Mouse (Mus musculus): ENCODE data around the gene Stag1. TPM values are rescaled to one million over a fixed set of nuclear protein-coding genes. Genes with fewer than 3 reads are reported as not detected.
"Not testable (repeated sequence)": the region's sequence is repeated elsewhere in the genome, so short reads cannot be mapped to it uniquely, and the experiment has no call there.

Gene Stag1
- polyA plus RNA-seq, 1 experiment from 2014 or later, result 61.0 TPM

DNA sequence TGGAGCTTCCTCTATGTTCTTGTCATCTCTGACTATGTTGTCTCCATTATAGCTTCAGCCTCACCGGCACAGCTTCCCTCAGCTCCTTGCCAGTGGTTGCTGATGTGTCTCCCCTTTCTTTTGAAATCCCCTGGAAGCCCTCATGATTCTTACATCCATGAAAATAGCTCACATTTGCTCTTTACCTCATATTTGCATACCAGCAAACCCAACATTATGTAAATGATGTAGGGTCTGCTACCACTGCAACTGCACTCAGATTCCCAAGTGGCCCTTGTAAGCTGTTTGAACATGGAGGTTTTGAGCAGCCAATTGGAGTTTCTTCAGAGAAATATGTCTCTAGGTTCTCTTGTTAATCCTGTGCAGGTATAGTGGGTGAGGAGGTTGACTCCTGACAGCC is 110.0 kb downstream of the Stag1 start:
- H3K4me3 ChIP-seq (replicated peaks), result no peak overlapping the region
- WGBS, result 81% methylated on average over 1 of the region's 1 CpGs
- H3K4me2 ChIP-seq, result no peak overlapping the region
- no peak overlapping the region for H3K9ac ChIP-seq
- H3K27ac ChIP-seq, result no peak overlapping the region
- no peaks in the 10 kb centered on the region for H3K4me1 ChIP-seq
- no peaks in the 10 kb centered on the region for H3K9me3 ChIP-seq
- no peaks in the 10 kb centered on the region for H3K27me3 ChIP-seq
- ATAC-seq (ENCODE audit: low FRiP score), result no peak
- no peaks in the 10 kb centered on the region for H3K36me3 ChIP-seq (replicated peaks)

DNA sequence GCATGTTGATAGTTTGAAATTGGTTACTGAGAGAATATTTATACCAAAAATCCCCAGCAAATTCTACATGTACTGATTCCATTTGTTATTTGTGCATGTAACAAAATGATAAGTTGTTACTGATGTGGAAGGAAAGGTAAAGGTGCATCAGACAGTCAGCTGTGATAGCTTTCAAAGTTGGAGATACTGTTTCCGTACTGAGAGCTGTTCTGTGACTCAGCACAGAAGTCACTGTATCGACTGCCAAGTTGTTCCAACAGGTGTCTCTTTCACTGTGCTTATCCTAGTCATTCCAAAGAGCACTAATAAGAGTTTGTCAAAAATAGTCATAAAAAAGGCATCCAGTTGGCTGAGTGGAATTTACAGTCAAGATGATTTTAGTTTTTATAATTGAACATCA is 114.1 kb downstream of the Stag1 start:
- Histone ChIP-seq H3K9me3 (no peaks in the 10 kb centered on the region), H3K4me2 (no peak overlapping the region), H3K27me3 (no peaks in the 10 kb centered on the region), H3K4me1 (no peaks in the 10 kb centered on the region), H3K4me3 (replicated peaks) (no peak overlapping the region), H3K36me3 (replicated peaks) (no peaks in the 10 kb centered on the region), H3K27ac (no peak overlapping the region), H3K9ac (no peak overlapping the region)
- 83% methylated on average over 2 of the region's 2 CpGs for WGBS
- no peak for ATAC-seq (ENCODE audit: low FRiP score)

DNA sequence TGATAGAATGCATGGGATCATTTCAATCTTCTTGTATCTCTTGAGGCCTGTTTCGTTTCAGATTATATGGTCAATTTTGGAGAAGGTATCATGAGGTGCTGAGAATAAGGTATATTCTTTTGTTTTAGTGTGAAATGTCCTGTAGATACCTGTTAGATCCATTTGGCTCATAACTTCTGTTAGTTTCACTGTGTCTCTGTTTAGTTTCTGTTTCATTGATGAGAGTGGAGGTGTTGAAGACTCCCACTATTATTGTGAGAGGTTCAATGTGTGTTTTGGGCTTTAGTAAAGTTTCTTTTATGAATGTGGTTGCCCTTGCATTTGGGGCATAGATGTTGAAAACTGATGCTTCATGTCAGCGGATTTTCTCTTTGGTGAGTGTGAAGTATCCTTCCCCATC is 127.2 kb downstream of the Stag1 start:
- H3K27me3 ChIP-seq; H3K9me3 ChIP-seq; H3K36me3 ChIP-seq (replicated peaks); H3K4me2 ChIP-seq; H3K9ac ChIP-seq; H3K4me3 ChIP-seq (replicated peaks); H3K27ac ChIP-seq; ATAC-seq (ENCODE audit: low FRiP score); H3K4me1 ChIP-seq: not testable (repeated sequence)
- 90% methylated on average over 2 of the region's 2 CpGs for WGBS

DNA sequence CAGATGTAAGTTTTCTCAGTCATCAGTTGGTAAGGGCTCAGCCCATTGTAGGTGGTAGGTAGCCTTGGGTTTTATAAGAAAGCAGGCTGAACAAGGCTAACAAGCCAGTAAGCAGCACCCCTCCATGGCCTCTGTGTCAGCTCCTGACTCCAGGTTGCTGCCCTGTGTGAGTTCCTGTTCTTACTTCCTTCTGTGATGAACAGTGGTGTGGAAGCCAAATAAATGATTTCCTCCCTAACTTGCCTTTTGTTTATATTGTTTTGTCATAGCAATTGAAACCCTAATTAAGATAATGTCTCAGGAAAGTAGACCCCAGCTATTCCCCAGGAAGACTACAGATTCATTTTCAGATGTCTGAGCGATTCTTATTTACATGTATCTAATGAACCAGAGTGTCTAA is 134.2 kb downstream of the Stag1 start:
- no peak overlapping the region for H3K27ac ChIP-seq
- H3K9me3 ChIP-seq, result no peaks in the 10 kb centered on the region
- no peaks in the 10 kb centered on the region for H3K27me3 ChIP-seq
- WGBS, result 90% methylated on average over 1 of the region's 1 CpGs
- no peak for ATAC-seq (ENCODE audit: low FRiP score)
- no peaks in the 10 kb centered on the region for H3K36me3 ChIP-seq (replicated peaks)
- H3K4me3 ChIP-seq (replicated peaks), result no peak overlapping the region
- no peak overlapping the region for H3K4me2 ChIP-seq
- H3K4me1 ChIP-seq, result peaks cover 13% of the 10 kb centered on the region
- no peak overlapping the region for H3K9ac ChIP-seq

DNA sequence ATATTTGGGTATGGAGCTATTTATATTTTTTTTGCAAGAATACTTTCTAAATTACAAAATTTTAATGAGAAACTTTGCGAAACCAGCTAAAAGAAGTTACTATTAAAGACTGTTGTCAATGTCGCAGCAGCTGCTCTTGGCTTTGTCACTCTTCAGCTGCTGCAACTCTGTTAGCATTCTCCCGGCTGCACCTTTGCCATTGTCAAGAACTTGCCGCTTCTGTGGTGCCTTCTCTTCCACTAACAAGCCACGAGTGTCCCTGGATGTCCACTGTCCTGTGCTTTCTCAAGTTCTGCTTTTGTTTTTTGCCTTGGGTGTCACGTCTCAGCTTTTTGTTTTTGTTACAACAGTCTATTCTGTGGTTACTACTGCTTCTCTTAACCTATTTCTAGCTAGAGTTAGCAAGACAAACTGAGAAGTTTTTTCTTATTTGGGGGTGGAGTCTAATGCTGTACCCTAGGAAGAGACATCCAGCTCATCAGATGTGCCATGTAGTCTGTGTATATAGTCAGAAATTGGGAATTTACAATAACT is 136.4 kb downstream of the Stag1 start:
- Histone ChIP-seq H3K9me3 (no peaks in the 10 kb centered on the region), H3K4me2 (no peak overlapping the region), H3K9ac (no peak overlapping the region), H3K27me3 (no peaks in the 10 kb centered on the region), H3K4me3 (replicated peaks) (no peak overlapping the region), H3K27ac (no peak overlapping the region), H3K4me1 (peaks cover 13% of the 10 kb centered on the region), H3K36me3 (replicated peaks) (no peaks in the 10 kb centered on the region)
- ATAC-seq (ENCODE audit: low FRiP score), result no peak
- 69% methylated on average over 6 of the region's 6 CpGs for WGBS

DNA sequence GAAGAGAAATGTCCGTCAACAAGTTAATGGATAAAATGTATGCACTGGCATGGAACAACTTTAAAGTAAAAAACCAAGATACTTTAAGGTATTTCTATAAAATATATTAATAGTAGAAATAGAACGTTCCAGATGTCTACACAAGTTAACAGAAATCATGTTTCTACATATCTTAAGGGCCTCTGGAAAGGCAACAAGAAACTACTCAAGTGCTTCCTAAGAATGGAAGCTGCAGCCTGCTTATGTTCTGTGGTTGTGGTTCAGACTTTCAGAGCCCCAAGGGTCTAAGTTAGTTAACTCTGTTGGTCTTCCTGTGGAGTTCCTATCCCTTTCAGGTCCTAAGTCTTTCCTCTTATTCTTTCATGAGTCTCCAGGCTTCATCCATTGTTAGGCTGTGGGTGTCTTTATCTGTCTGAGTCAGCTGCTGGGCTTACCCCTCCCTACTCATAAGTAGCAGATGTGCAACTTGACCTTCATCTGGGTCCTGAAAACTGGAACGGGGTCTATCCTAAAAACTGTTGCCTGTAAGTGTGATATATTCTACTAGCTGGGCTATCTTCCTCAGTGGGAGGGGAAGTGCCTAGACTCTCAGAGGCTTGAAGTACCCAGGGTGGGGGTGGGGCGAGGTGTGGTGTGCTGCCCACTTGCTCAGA is 138.5 kb downstream of the Stag1 start:
- no peak for ATAC-seq (ENCODE audit: low FRiP score)

DNA sequence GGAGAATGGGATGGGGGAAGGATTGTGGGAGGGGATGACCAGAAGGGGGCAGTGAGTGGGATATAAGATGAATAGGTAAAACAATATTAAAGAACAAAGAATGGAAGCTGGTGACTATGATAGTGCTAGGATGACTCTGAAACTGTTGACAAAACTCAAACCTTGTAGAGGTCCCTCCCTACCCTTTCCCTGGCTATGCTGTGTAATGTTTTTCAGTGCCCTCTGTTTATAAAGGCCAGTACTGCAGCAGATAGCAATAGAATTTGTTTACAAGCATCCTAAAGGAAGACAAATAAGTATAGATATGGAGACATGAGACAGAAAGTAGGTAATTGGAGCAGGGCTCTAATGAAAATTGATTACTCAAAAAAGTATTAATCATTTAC is 139.0 kb downstream of the Stag1 start:
- Histone ChIP-seq H3K9ac (no peak overlapping the region), H3K4me3 (replicated peaks) (no peak overlapping the region), H3K27ac (no peak overlapping the region), H3K4me2 (no peak overlapping the region), H3K27me3 (no peaks in the 10 kb centered on the region), H3K4me1 (peaks cover 8% of the 10 kb centered on the region), H3K9me3 (no peaks in the 10 kb centered on the region), H3K36me3 (replicated peaks) (no peaks in the 10 kb centered on the region)
- ATAC-seq (ENCODE audit: low FRiP score), result no peak

More for the DNA sequence above, 138.5 kb downstream of the Stag1 start:
- 77% methylated on average over 4 of the region's 4 CpGs for WGBS
- H3K9ac ChIP-seq, result no peak overlapping the region
- H3K27me3 ChIP-seq, result no peaks in the 10 kb centered on the region
- H3K27ac ChIP-seq, result no peak overlapping the region
- no peaks in the 10 kb centered on the region for H3K9me3 ChIP-seq
- H3K36me3 ChIP-seq (replicated peaks), result no peaks in the 10 kb centered on the region
- no peak overlapping the region for H3K4me2 ChIP-seq
- no peak overlapping the region for H3K4me3 ChIP-seq (replicated peaks)
- peaks cover 8% of the 10 kb centered on the region for H3K4me1 ChIP-seq

DNA sequence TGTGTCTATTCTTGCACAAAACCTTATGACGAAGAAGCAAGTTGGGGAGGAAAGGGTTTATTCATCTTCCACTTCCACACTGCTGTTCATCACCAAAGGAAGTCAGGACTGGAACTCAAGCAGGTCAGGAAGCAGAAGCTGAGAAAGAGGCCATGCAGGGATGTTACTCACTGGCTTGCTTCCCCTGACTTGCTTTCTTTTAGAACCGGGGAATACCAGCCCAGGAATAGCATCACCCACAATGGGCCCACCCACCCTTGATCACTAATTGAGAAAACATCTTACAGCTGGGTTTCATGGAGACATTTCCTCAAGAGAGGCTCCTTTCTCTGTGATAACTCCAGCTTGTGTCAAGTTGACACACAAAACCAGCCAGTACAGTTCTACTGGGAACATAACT is 179.6 kb downstream of the Stag1 start:
- not testable (repeated sequence) for H3K36me3 ChIP-seq (replicated peaks); H3K4me3 ChIP-seq (replicated peaks); H3K9ac ChIP-seq; H3K27me3 ChIP-seq; H3K4me1 ChIP-seq; H3K4me2 ChIP-seq; ATAC-seq (ENCODE audit: low FRiP score); H3K9me3 ChIP-seq; H3K27ac ChIP-seq
- 86% methylated on average over 2 of the region's 2 CpGs for WGBS

DNA sequence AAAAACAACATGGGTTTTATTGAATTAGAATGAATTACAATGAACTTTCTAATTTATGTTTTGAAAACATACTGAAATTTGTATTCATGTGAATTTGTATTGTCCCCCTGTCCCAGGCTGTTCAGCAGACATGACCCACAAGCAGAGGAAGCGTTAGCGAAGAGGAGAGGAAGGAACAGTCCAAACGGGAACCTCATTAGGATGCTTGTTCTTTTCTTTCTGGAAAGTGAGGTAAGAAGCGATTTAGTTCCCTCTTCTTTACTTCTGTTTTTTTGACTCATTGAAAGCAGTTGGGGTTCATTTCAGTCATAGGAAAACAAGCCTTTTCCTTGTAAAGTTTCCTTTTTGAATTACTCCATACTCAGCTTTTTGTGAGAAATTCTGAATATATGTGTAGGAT is 268.4 kb downstream of the Stag1 start:
- ATAC-seq (ENCODE audit: low FRiP score), result no peak
- WGBS, result 72% methylated on average over 4 of the region's 4 CpGs
- H3K27me3 ChIP-seq, result no peaks in the 10 kb centered on the region
- no peaks in the 10 kb centered on the region for H3K4me1 ChIP-seq
- no peaks in the 10 kb centered on the region for H3K9me3 ChIP-seq
- no peaks in the 10 kb centered on the region for H3K36me3 ChIP-seq (replicated peaks)
- H3K27ac ChIP-seq, result no peak overlapping the region
- H3K9ac ChIP-seq, result no peak overlapping the region
- H3K4me2 ChIP-seq, result no peak overlapping the region
- H3K4me3 ChIP-seq (replicated peaks), result no peak overlapping the region

DNA sequence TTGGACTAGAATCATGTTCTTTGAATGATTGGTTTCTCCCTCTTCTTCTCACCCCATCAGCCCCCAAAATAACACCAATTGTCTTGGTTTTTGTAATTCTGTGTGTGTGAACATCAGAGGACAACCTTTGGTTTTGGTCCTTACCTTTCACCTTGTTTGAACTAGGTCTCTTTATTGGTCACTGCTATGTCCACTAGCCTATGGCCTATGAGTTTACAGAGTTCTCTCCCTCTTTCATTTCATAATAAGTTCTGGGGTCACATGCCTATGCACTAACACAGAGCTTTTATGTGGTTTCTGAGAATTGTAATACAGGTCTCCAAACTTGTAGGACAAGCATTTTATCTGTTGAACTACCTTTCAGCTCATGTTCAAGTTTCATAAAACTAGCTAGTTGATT is 272.0 kb downstream of the Stag1 start:
- Histone ChIP-seq H3K27me3 (no peaks in the 10 kb centered on the region), H3K36me3 (replicated peaks) (no peaks in the 10 kb centered on the region), H3K4me2 (no peak overlapping the region), H3K4me1 (no peaks in the 10 kb centered on the region), H3K9me3 (no peaks in the 10 kb centered on the region), H3K4me3 (replicated peaks) (no peak overlapping the region), H3K27ac (no peak overlapping the region), H3K9ac (no peak overlapping the region)
- no peak for ATAC-seq (ENCODE audit: low FRiP score)

DNA sequence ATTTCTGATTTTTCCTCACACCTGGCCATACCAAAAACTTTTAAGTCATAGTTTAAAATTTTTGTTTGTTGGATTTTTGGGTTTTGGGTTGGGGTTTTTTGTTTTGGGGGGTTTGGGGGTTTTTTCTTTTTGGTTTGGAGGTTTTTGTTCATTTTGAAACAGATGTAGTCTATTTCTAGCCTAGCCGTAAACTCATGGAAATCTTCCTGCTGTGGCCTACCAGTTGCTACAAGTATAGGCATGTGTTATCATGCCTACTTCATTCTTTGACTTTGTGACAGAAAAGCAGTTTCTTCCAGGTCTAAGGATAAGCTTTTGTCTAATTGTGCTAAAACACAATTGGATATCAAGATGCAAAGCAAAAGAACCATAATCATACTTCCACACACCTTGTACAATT is 298.5 kb downstream of the Stag1 start:
- no peak overlapping the region for H3K4me2 ChIP-seq
- no peaks in the 10 kb centered on the region for H3K27me3 ChIP-seq
- H3K4me3 ChIP-seq (replicated peaks), result no peak overlapping the region
- no peak overlapping the region for H3K9ac ChIP-seq
- H3K27ac ChIP-seq, result no peak overlapping the region
- ATAC-seq (ENCODE audit: low FRiP score), result no peak
- no peaks in the 10 kb centered on the region for H3K9me3 ChIP-seq
- H3K4me1 ChIP-seq, result no peaks in the 10 kb centered on the region
- no peaks in the 10 kb centered on the region for H3K36me3 ChIP-seq (replicated peaks)
- 100% methylated on average over 1 of the region's 1 CpGs for WGBS

DNA sequence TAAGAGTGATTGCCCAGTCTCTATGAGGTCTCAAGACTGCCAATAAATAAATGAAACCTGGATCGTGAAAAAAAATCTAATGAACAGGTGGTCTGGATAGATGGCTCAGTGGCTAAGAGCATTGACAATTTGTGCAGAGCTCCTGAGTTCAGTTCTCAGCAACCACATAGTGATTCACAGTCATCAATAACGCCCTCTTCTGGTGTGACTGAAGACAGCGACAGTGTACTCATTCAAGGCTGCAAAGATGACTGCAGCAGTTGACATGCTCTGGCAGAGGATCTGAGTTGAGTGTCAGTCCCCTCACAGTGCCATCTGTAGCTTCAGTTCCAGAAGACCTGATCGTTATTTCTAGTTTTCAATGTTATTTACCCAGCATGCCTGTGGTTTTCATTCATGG is 300.4 kb downstream of the Stag1 start:
- no peaks in the 10 kb centered on the region for H3K9me3 ChIP-seq
- H3K4me2 ChIP-seq, result no peak overlapping the region
- no peaks in the 10 kb centered on the region for H3K4me1 ChIP-seq
- H3K4me3 ChIP-seq (replicated peaks), result no peak overlapping the region
- H3K27me3 ChIP-seq, result no peaks in the 10 kb centered on the region
- H3K36me3 ChIP-seq (replicated peaks), result no peaks in the 10 kb centered on the region
- no peak overlapping the region for H3K9ac ChIP-seq
- no peak overlapping the region for H3K27ac ChIP-seq
- WGBS, result 85% methylated on average over 4 of the region's 4 CpGs
- ATAC-seq (ENCODE audit: low FRiP score), result no peak

DNA sequence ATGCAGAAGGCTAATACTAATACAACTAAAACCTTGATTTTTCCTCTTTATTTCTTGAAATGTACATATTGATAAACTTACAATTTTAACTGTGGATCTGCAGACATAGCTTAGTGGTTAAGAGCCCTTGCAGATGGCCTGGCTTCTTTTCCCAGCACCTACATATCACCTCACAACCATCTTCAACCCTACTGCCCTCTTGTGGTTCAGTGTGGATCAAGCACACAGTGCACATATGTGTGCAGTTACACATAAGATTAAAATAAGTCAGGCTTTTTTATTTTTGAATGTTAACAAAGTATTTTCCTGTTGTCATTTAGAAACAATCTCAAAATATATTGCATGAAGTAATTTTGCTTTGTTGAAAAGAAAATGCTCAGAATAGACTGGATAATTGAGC is 312.8 kb downstream of the Stag1 start:
- Histone ChIP-seq H3K9ac (no peak overlapping the region), H3K4me3 (replicated peaks) (no peak overlapping the region), H3K4me2 (no peak overlapping the region), H3K9me3 (no peaks in the 10 kb centered on the region), H3K27me3 (no peaks in the 10 kb centered on the region), H3K4me1 (no peaks in the 10 kb centered on the region), H3K36me3 (replicated peaks) (peaks cover 14% of the 10 kb centered on the region), H3K27ac (no peak overlapping the region)
- ATAC-seq (ENCODE audit: low FRiP score), result no peak

All from forebrain, embryonic 12.5 days (tissue).